Mouse (Mus musculus): ENCODE measurements at regions not wholly inside any gene's neighbourhood (a gene's known extent, or its start where the extent isn't known, plus 50 kb on each side); places are given as distances from the start of the nearest gene placed in this dataset.

GRCm38 (mm10) chr14:29784506-29784905 lies 62.8 kb upstream of the Cacna2d3 start:
- H3K4me2 ChIP-seq (replicated peaks): no peak overlapping the region
- H3K9me3 ChIP-seq (ENCODE audit: control insufficient read depth, low read length): no peaks in the 10 kb centered on the region
- H3K4me3 ChIP-seq (replicated peaks; ENCODE audit: low read length): no peak overlapping the region
- H3K9ac ChIP-seq: no peak overlapping the region
- no peak overlapping the region for H3K27ac ChIP-seq
- ATAC-seq (ENCODE audit: low FRiP score): no peak
- no peaks in the 10 kb centered on the region for H3K36me3 ChIP-seq (replicated peaks; ENCODE audit: control insufficient read depth, insufficient read depth)
- 71% methylated on average over 2 of the region's 2 CpGs for WGBS
- no peak for DNase-seq (ENCODE audit: low spot score)
- H3K4me1 ChIP-seq (replicated peaks; ENCODE audit: control insufficient read depth, insufficient read depth, low read length): no peaks in the 10 kb centered on the region
- H3K27me3 ChIP-seq (ENCODE audit: control insufficient read depth, insufficient read depth, low read length): no peaks in the 10 kb centered on the region

- DNase-seq (ENCODE audit: low spot score) (no peak), ATAC-seq (ENCODE audit: low FRiP score) (no peak)
- Histone ChIP-seq H3K27ac (no peak overlapping the region), H3K9me3 (ENCODE audit: control insufficient read depth, low read length) (no peaks in the 10 kb centered on the region), H3K27me3 (ENCODE audit: control insufficient read depth, insufficient read depth, low read length) (no peaks in the 10 kb centered on the region), H3K4me1 (replicated peaks; ENCODE audit: control insufficient read depth, insufficient read depth, low read length) (no peaks in the 10 kb centered on the region), H3K9ac (no peak overlapping the region), H3K4me3 (replicated peaks; ENCODE audit: low read length) (no peak overlapping the region), H3K4me2 (replicated peaks) (no peak overlapping the region), H3K36me3 (replicated peaks; ENCODE audit: control insufficient read depth, insufficient read depth) (no peaks in the 10 kb centered on the region)
- WGBS: 93% methylated on average over 3 of the region's 3 CpGs
Measured at GRCm38 (mm10) chr14:29786431-29786830, 64.8 kb upstream of the Cacna2d3 start.

GRCm38 (mm10) chr14:29787796-29788195 lies 66.1 kb upstream of the Cacna2d3 start:
- no peaks in the 10 kb centered on the region for H3K27me3 ChIP-seq (ENCODE audit: control insufficient read depth, insufficient read depth, low read length)
- 75% methylated on average over 7 of the region's 7 CpGs for WGBS
- H3K9ac ChIP-seq: no peak overlapping the region
- H3K4me1 ChIP-seq (replicated peaks; ENCODE audit: control insufficient read depth, insufficient read depth, low read length): no peaks in the 10 kb centered on the region
- ATAC-seq (ENCODE audit: low FRiP score) (no peak), DNase-seq (ENCODE audit: low spot score) (no peak)
- no peak overlapping the region for H3K4me3 ChIP-seq (replicated peaks; ENCODE audit: low read length)
- no peaks in the 10 kb centered on the region for H3K9me3 ChIP-seq (ENCODE audit: control insufficient read depth, low read length)
- H3K4me2 ChIP-seq (replicated peaks): no peak overlapping the region
- H3K36me3 ChIP-seq (replicated peaks; ENCODE audit: control insufficient read depth, insufficient read depth): no peaks in the 10 kb centered on the region
- H3K27ac ChIP-seq: no peak overlapping the region

DNA sequence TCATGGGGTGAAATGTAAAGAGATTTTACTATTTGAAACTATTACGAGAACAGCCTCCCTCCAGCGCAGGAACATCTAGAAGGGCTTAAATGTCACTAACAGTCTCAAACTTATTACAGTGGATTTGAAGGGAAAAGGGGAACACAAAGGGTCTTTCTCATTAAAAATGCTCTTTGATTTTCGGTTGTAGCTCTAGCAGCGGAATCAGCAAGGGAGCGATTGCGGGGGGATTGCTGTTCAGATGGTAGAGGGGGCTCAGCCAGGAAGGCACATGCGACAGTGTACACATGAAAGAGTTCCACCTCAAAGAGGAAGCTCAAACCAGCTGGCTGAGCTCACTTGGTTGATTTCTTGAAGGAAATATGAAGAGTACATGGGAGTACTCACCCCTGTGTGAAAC lies 66.7 kb upstream of the Cacna2d3 start:
- Histone ChIP-seq H3K27ac (no peak overlapping the region), H3K9ac (no peak overlapping the region)
- WGBS: 72% methylated on average over 7 of the region's 7 CpGs

DNA sequence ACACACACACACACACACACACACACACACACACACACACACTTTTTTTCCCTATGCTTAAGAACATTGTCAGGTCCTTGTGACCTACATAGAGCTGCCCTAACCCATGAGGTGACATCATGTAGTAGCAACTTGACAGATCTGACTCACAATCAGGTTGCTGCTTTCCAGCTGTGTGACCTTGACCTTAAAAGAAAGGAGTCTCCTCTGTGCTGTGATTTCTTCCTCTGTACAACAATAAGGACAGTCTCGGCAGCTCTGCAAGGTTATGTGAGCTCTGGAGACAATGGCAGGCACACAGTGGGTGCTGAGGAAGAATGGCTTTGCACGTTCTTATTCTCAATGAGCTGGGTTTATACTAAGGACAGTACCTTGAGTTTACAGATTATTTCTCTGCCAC lies 73.7 kb upstream of the Cacna2d3 start:
- Histone ChIP-seq H3K27ac (no peak overlapping the region), H3K4me1 (replicated peaks; ENCODE audit: control insufficient read depth, insufficient read depth, low read length) (no peaks in the 10 kb centered on the region; the same call in 1 of the 2 replicates), H3K4me2 (replicated peaks) (no peak overlapping the region), H3K4me3 (replicated peaks; ENCODE audit: low read length) (no peak overlapping the region), H3K9ac (no peak overlapping the region), H3K9me3 (ENCODE audit: control insufficient read depth, low read length) (no peaks in the 10 kb centered on the region), H3K27me3 (ENCODE audit: control insufficient read depth, insufficient read depth, low read length) (no peaks in the 10 kb centered on the region), H3K36me3 (replicated peaks; ENCODE audit: control insufficient read depth, insufficient read depth) (no peaks in the 10 kb centered on the region)
- ATAC-seq (ENCODE audit: low FRiP score) (no peak), DNase-seq (ENCODE audit: low spot score) (no peak)
- WGBS: 15% methylated on average over 2 of the region's 2 CpGs

More for the DNA sequence above, 66.7 kb upstream of the Cacna2d3 start:
- Histone ChIP-seq H3K36me3 (replicated peaks; ENCODE audit: control insufficient read depth, insufficient read depth) (no peaks in the 10 kb centered on the region), H3K9me3 (ENCODE audit: control insufficient read depth, low read length) (no peaks in the 10 kb centered on the region), H3K4me2 (replicated peaks) (no peak overlapping the region), H3K4me3 (replicated peaks; ENCODE audit: low read length) (no peak overlapping the region), H3K4me1 (replicated peaks; ENCODE audit: control insufficient read depth, insufficient read depth, low read length) (no peaks in the 10 kb centered on the region), H3K27me3 (ENCODE audit: control insufficient read depth, insufficient read depth, low read length) (no peaks in the 10 kb centered on the region)
- no peak for ATAC-seq (ENCODE audit: low FRiP score)
- no peak for DNase-seq (ENCODE audit: low spot score)

DNA sequence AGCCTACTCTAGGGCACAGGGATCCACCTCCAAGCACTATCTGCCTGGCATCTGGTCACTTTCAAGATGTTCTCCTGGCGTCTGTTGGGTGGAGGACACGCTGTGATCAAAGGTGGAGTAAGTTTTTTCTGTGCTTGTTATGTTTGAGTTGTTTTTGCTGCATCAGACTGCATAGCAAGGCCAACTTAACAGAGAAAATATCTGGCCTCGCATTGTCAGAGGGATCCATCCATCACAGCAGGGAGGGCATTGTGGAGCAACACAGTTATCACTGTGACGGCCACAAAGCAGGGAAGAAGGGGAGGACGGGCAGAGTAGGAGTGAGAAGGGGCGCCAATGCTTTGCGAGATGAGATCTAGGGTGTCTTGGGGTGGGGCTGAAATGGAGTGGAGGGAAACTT lies 74.7 kb upstream of the Cacna2d3 start:
- Histone ChIP-seq H3K9me3 (ENCODE audit: control insufficient read depth, low read length) (no peaks in the 10 kb centered on the region), H3K9ac (no peak overlapping the region), H3K27ac (no peak overlapping the region), H3K27me3 (ENCODE audit: control insufficient read depth, insufficient read depth, low read length) (no peaks in the 10 kb centered on the region), H3K36me3 (replicated peaks; ENCODE audit: control insufficient read depth, insufficient read depth) (no peaks in the 10 kb centered on the region), H3K4me1 (replicated peaks; ENCODE audit: control insufficient read depth, insufficient read depth, low read length) (no peaks in the 10 kb centered on the region; the same call in 1 of the 2 replicates), H3K4me2 (replicated peaks) (no peak overlapping the region), H3K4me3 (replicated peaks; ENCODE audit: low read length) (no peak overlapping the region)
- DNase-seq (ENCODE audit: low spot score): no peak
- no peak for ATAC-seq (ENCODE audit: low FRiP score)
- WGBS: 58% methylated on average over 7 of the region's 7 CpGs

GRCm38 (mm10) chr14:29799852-29800251 lies 78.2 kb upstream of the Cacna2d3 start:
- WGBS: 51% methylated on average over 13 of the region's 13 CpGs
- ATAC-seq (ENCODE audit: low FRiP score) (no peak), DNase-seq (ENCODE audit: low spot score) (no peak)
- Histone ChIP-seq H3K4me1 (replicated peaks; ENCODE audit: control insufficient read depth, insufficient read depth, low read length) (no peaks in the 10 kb centered on the region; the same call in 1 of the 2 replicates), H3K9ac (no peak overlapping the region), H3K4me3 (replicated peaks; ENCODE audit: low read length) (no peak overlapping the region), H3K4me2 (replicated peaks) (no peak overlapping the region; the same call in 1 of the 2 replicates), H3K27ac (no peak overlapping the region), H3K27me3 (ENCODE audit: control insufficient read depth, insufficient read depth, low read length) (no peaks in the 10 kb centered on the region), H3K9me3 (ENCODE audit: control insufficient read depth, low read length) (no peaks in the 10 kb centered on the region), H3K36me3 (replicated peaks; ENCODE audit: control insufficient read depth, insufficient read depth) (no peaks in the 10 kb centered on the region)

- H3K36me3 ChIP-seq (replicated peaks; ENCODE audit: control insufficient read depth, insufficient read depth): no peaks in the 10 kb centered on the region
- no peak overlapping the region for H3K9ac ChIP-seq
- no peaks in the 10 kb centered on the region for H3K4me1 ChIP-seq (replicated peaks; ENCODE audit: control insufficient read depth, insufficient read depth, low read length)
- WGBS: 92% methylated on average over 6 of the region's 6 CpGs
- H3K4me2 ChIP-seq (replicated peaks): no peak overlapping the region
- ATAC-seq (ENCODE audit: low FRiP score): no peak
- H3K9me3 ChIP-seq (ENCODE audit: control insufficient read depth, low read length): no peaks in the 10 kb centered on the region
- H3K27ac ChIP-seq: no peak overlapping the region
- H3K27me3 ChIP-seq (ENCODE audit: control insufficient read depth, insufficient read depth, low read length): no peaks in the 10 kb centered on the region
- DNase-seq (ENCODE audit: low spot score): no peak
- no peak overlapping the region for H3K4me3 ChIP-seq (replicated peaks; ENCODE audit: low read length)
Measured at GRCm38 (mm10) chr14:29805234-29805633, 83.6 kb upstream of the Cacna2d3 start.

- H3K27ac ChIP-seq: no peak overlapping the region
- no peaks in the 10 kb centered on the region for H3K36me3 ChIP-seq (replicated peaks; ENCODE audit: control insufficient read depth, insufficient read depth)
- H3K9ac ChIP-seq: no peak overlapping the region
- ATAC-seq (ENCODE audit: low FRiP score): no peak
- no peaks in the 10 kb centered on the region for H3K27me3 ChIP-seq (ENCODE audit: control insufficient read depth, insufficient read depth, low read length)
- H3K9me3 ChIP-seq (ENCODE audit: control insufficient read depth, low read length): no peaks in the 10 kb centered on the region
- no peak overlapping the region for H3K4me3 ChIP-seq (replicated peaks; ENCODE audit: low read length)
- no peaks in the 10 kb centered on the region for H3K4me1 ChIP-seq (replicated peaks; ENCODE audit: control insufficient read depth, insufficient read depth, low read length)
- DNase-seq (ENCODE audit: low spot score): no peak
- 41% methylated on average over 9 of the region's 9 CpGs for WGBS
- H3K4me2 ChIP-seq (replicated peaks): no peak overlapping the region
Measured at GRCm38 (mm10) chr14:29807881-29808280, 86.2 kb upstream of the Cacna2d3 start.

DNA sequence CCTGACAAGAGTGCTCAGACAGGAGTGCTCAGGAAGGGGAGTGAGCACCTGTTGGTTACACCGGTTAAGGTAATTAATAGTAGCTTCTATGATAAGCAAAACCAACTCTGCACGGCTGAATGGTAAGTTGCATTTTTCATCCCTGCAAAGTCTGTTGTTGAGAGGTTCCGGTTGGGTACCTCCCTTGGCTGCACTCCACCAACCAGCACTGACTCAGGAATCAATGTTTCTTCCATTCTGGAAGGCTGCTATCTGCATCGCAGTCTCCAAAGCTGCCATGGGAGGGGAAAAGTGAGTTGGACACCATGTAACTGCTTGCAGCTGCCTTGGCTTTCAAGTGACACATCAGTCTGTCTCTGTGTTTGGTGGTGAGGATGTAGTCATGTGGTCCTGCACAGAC lies 93.0 kb upstream of the Cacna2d3 start:
- H3K36me3 ChIP-seq (replicated peaks; ENCODE audit: control insufficient read depth, insufficient read depth): no peaks in the 10 kb centered on the region
- H3K4me1 ChIP-seq (replicated peaks; ENCODE audit: control insufficient read depth, insufficient read depth, low read length): no peaks in the 10 kb centered on the region
- 78% methylated on average over 4 of the region's 4 CpGs for WGBS
- no peak overlapping the region for H3K4me3 ChIP-seq (replicated peaks; ENCODE audit: low read length)
- ATAC-seq (ENCODE audit: low FRiP score) (no peak), DNase-seq (ENCODE audit: low spot score) (no peak)
- H3K4me2 ChIP-seq (replicated peaks): no peak overlapping the region
- H3K9ac ChIP-seq: no peak overlapping the region
- H3K27ac ChIP-seq: no peak overlapping the region
- H3K27me3 ChIP-seq (ENCODE audit: control insufficient read depth, insufficient read depth, low read length): no peaks in the 10 kb centered on the region
- no peaks in the 10 kb centered on the region for H3K9me3 ChIP-seq (ENCODE audit: control insufficient read depth, low read length)

Measured in hindbrain, embryonic 14.5 days (tissue).